Mouse (Mus musculus) kidney, adult 2 months (tissue): ENCODE data around the gene Pelp1. TPM values are rescaled to one million over a fixed set of nuclear protein-coding genes. Genes with fewer than 3 reads are reported as not detected.

Experiments
- DNase-seq: peaks from one replicate; pipeline ENCODE4 v3.0.0; 2021
- H3K27ac ChIP-seq: fragments of 200-500 bp; 2 replicates; pipeline ENCODE4 v1.5.1; 2012; ENCODE audit warnings: low read depth, low read length, control low read depth, inconsistent platforms; ENCODE audit not compliant: insufficient read depth
- H3K27me3 ChIP-seq: fragments of 200-500 bp; replicated peaks from 2 replicates; pipeline ENCODE4 v1.6.1; 2012; ENCODE audit warnings: mild to moderate bottlenecking, moderate library complexity, low read length, inconsistent platforms; ENCODE audit not compliant: control insufficient read depth, insufficient read depth
- H3K36me3 ChIP-seq: fragments of 200-500 bp; 2 replicates; pipeline ENCODE4 v1.6.1; 2012; ENCODE audit warnings: mild to moderate bottlenecking, moderate library complexity, low read length, inconsistent platforms; ENCODE audit not compliant: control insufficient read depth, insufficient read depth
- H3K4me1 ChIP-seq: fragments of 200-500 bp; 2 replicates; pipeline ENCODE4 v1.6.1; 2011; ENCODE audit warnings: low read length; ENCODE audit not compliant: control insufficient read depth, insufficient read depth
- H3K4me3 ChIP-seq: fragments of 200-500 bp; 2 replicates; pipeline ENCODE4 v1.5.1; 2011; ENCODE audit warnings: mild to moderate bottlenecking, low read depth, low read length, control low read depth; ENCODE audit not compliant: insufficient read depth
- CTCF ChIP-seq: fragments of 200-500 bp; conservative IDR thresholded peaks from 2 replicates; pipeline ENCODE4 v1.5.1; 2011; ENCODE audit warnings: low read depth, mild to moderate bottlenecking, control low read depth, low read length, moderate library complexity, mixed read lengths; ENCODE audit not compliant: insufficient read depth, insufficient read length
- POLR2A ChIP-seq: fragments of 200-500 bp; IDR thresholded peaks from one replicate; pipeline ENCODE4 v1.6.1; 2011; ENCODE audit warnings: low read depth, low read length, control low read depth
- WGBS: fragments of 180-500 bp; shearing (Covaris S2); methylation state at CpG from one replicate; pipeline ENCODE4 v1.1.7; 2018; 5-methylcytosine and 5-hydroxymethylcytosine counted together
- polyA plus RNA-seq: library from polyadenylated mRNA; depleted of rRNA; stranded (reverse); fragments of >200 nt; gene quantifications from 2 replicates; pipeline ENCODE4 v1.2.3, GENCODE M21; 2012

Pelp1 gene
- polyA plus RNA-seq, 1 experiment = 12.9 TPM

GRCm38 (mm10) chr11:70419486-70419885 is 9.7 kb upstream of the Pelp1 start:
- Histone ChIP-seq H3K4me1 (no peaks in the 10 kb centered on the region), H3K4me3 (no peak overlapping the region), H3K36me3 (no peaks in the 10 kb centered on the region), H3K27me3 (no peaks in the 10 kb centered on the region), H3K27ac (no peak overlapping the region)
- no peak for DNase-seq
- 60% methylated on average over 5 of the region's 5 CpGs for WGBS
- no peak for TF ChIP-seq POLR2A
- TF ChIP-seq CTCF = no peak

GRCm38 (mm10) chr11:70418199-70418598 is 8.4 kb upstream of the Pelp1 start:
- DNase-seq = no peak
- no peak overlapping the region for H3K27ac ChIP-seq

GRCm38 (mm10) chr11:70413961-70414360 is 4.1 kb upstream of the Pelp1 start:
- Histone ChIP-seq H3K27ac (no peak overlapping the region), H3K27me3 (no peaks in the 10 kb centered on the region), H3K36me3 (no peaks in the 10 kb centered on the region), H3K4me3 (no peak overlapping the region), H3K4me1 (no peaks in the 10 kb centered on the region; the same call in 1 of the 2 replicates)
- under 1% methylated on average over 3 of the region's 3 CpGs for WGBS
- DNase-seq = peak; percentile 86
- no peak for TF ChIP-seq POLR2A
- peak; percentile 60 for TF ChIP-seq CTCF

More at GRCm38 (mm10) chr11:70418199-70418598, 8.4 kb upstream of the Pelp1 start:
- H3K4me3 ChIP-seq = no peak overlapping the region
- TF ChIP-seq POLR2A (no peak), CTCF (no peak)
- no peaks in the 10 kb centered on the region for H3K36me3 ChIP-seq
- H3K4me1 ChIP-seq = no peaks in the 10 kb centered on the region
- 68% methylated on average over 4 of the region's 4 CpGs for WGBS
- no peaks in the 10 kb centered on the region for H3K27me3 ChIP-seq

GRCm38 (mm10) chr11:70412591-70412990 is 2.8 kb upstream of the Pelp1 start:
- TF ChIP-seq CTCF = no peak
- TF ChIP-seq POLR2A = no peak
- DNase-seq = no peak
- Histone ChIP-seq H3K36me3 (no peaks in the 10 kb centered on the region), H3K4me1 (no peaks in the 10 kb centered on the region; the same call in 1 of the 2 replicates), H3K27ac (no peak overlapping the region), H3K4me3 (no peak overlapping the region), H3K27me3 (no peaks in the 10 kb centered on the region)
- WGBS = 78% methylated on average over 5 of the region's 5 CpGs

- no peaks in the 10 kb centered on the region for H3K36me3 ChIP-seq
- H3K4me1 ChIP-seq = no peaks in the 10 kb centered on the region; the same call in 1 of the 2 replicates
- no peak overlapping the region for H3K27ac ChIP-seq
- H3K4me3 ChIP-seq = peak overlapping the region; percentile 91
- DNase-seq = no peak
- WGBS = 63% methylated on average over 6 of the region's 6 CpGs
- no peaks in the 10 kb centered on the region for H3K27me3 ChIP-seq
- TF ChIP-seq CTCF (no peak), POLR2A (no peak)
Observed at GRCm38 (mm10) chr11:70410297-70410643, 439 bp upstream of the Pelp1 start.

- peak; percentile 8 for DNase-seq
- H3K36me3 ChIP-seq = peaks cover 3% of the 10 kb centered on the region
- no peak overlapping the region for H3K27ac ChIP-seq
- WGBS = 68% methylated on average over 2 of the region's 2 CpGs
- H3K4me3 ChIP-seq = no peak overlapping the region
- H3K4me1 ChIP-seq = no peaks in the 10 kb centered on the region
- no peaks in the 10 kb centered on the region for H3K27me3 ChIP-seq
- TF ChIP-seq POLR2A (no peak), CTCF (no peak)
Observed at GRCm38 (mm10) chr11:70403598-70403997, 6.2 kb downstream of the Pelp1 start.

- Histone ChIP-seq H3K27ac (no peak overlapping the region), H3K36me3 (0 out of 2 replicates have a peak, but pooled peaks cover 3% of the 10 kb centered on the region), H3K27me3 (no peaks in the 10 kb centered on the region), H3K4me3 (no peak overlapping the region), H3K4me1 (no peaks in the 10 kb centered on the region)
- TF ChIP-seq POLR2A (no peak), CTCF (no peak)
- WGBS = 77% methylated on average over 5 of the region's 5 CpGs
- DNase-seq = peak; percentile 24
Observed at GRCm38 (mm10) chr11:70389421-70389820, 20.4 kb downstream of the Pelp1 start.
